Mouse (Mus musculus) forelimb bud, embryonic 11.5 days (tissue): ENCODE results near the gene Khdc4.
"Not testable (repeated sequence)": the region's sequence is repeated elsewhere in the genome, so short reads cannot be mapped to it uniquely, and the experiment has no call there.

ENCODE experiments used
- DNase-seq: peaks from one replicate; pipeline ENCODE4 v3.0.0-alpha.2; 2012; ENCODE audit warnings: low read depth, low spot score

Gene Khdc4

DNA sequence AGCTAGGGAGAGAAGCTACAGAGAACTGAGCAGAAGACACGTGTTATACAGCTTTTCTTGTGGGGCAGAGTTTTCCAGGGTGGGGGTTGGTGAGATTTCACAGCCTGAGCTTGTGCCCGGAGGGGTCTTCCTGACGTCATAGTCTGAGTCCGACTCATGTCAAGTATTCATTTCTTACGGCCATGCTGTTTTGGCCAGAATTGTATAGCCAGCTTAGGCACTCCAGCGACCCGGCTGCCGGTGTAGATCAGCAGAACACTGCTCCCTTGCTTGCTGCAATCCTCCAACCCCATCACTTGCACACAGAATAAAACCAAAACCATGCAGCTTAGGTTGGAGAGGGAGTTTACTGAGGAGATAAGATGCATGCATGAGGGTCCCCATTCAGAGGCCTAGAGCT lies 30.0 kb upstream of the Khdc4 start:
- DNase-seq = no peak

DNA sequence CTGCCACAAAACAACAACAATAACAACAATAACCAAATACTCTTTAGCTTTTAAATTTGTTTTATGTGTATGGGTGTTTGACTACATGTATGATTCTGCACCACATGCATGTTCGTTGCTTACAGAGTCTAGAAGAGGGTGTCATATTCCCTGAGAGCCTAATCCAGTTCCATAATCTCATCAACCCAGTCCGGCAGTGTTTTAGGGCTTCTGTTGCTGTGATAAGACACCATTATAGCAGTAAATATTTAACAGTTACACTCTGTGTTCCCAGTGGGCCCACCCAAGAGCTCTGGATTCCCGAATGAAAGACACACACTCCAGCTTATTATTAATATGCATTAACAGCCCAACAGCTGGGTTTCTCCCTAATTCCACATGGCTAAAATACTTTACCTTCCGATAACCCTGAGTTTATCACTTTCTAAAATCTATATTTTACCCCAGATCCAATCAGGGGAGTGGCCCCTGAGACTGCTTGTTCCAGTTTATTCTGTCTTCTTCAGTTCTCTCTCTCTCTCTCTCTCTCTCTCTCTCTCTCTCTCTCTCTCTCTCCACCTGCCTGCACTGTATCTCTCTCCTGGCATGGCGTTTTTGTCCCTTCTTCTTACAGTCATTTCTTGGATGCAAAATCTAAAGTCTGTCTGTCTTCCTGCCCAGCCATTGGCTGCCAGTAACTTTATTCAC lies 27.0 kb upstream of the Khdc4 start:
- DNase-seq = no peak

DNA sequence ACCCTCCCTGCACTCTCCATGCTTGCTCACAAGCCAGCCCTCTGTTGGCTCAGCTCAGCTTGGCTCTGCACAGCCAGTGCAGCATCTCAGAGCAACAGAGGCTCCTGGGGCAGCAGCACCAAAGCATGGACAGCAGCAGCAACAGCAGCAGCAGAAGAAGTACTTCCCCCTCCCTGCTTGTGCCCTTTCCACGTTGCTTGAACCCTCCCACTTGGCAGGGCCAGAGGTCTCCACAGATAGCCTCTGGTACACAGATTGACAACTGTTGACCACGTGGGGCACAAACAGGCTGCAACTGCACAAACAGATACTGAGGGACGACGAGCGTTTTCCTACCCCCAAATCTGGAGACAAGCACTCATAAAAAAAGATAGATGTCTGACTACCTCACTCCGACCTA lies 25.8 kb upstream of the Khdc4 start:
- DNase-seq = no peak

DNA sequence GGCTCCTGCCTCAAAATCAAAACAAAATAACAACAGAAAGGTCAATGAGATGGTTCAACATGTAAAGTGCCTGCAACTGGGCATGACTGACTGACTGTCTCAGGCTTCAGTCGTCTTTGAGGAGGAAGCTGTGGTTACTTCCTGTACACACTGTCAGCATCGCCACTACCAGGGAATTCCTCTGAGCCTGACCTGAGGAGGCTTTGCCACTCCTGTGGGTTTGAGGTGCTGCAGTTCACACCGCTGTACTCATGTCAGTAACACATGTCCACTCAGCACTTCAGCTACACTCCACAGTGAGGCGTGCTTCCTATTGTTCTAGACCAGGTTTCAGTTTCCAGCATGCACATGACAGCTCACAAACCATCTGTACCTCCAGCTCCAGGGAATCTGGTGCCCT lies 21.5 kb upstream of the Khdc4 start:
- no peak for DNase-seq

DNA sequence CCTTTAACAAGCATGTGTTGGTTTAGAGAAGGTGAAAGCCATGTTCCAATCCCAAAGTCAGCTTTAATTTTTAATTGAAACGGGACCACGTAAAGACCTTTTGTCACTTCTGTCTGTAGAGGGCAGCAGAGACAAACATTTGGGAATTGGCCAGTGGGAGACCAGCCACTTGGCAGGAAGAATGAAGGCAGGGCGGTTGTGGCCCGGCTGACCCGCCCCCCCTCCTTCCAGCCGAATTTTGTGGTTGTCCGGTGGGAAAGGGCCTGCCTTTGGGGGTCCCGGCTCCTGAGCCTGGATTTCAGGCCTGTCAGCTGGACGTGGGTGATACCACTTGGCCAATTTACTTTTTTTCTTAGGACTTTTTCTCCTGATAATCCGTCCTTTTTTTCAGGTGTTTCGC lies 8.2 kb upstream of the Khdc4 start:
- DNase-seq = peak; percentile 83

DNA sequence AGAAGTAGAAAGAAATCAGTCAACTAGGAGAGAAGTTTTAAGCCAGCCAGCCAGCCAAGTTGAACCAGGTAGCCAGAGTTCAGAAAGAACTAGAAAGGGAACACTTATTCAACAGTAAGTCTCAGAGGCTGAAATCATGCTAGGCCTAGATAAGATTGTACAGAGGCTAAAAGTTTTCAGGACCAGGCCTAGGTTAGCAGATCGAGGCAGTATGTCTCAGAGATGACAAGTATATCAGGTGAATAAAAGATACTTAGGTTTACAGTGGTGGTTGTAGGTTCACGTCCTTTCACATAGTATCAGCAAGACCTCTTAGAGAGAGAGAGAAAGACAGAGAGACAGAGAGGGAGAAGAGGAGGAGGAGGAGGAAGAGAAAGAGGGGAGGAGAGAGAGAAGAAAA lies 1.8 kb upstream of the Khdc4 start:
- no peak for DNase-seq

DNA sequence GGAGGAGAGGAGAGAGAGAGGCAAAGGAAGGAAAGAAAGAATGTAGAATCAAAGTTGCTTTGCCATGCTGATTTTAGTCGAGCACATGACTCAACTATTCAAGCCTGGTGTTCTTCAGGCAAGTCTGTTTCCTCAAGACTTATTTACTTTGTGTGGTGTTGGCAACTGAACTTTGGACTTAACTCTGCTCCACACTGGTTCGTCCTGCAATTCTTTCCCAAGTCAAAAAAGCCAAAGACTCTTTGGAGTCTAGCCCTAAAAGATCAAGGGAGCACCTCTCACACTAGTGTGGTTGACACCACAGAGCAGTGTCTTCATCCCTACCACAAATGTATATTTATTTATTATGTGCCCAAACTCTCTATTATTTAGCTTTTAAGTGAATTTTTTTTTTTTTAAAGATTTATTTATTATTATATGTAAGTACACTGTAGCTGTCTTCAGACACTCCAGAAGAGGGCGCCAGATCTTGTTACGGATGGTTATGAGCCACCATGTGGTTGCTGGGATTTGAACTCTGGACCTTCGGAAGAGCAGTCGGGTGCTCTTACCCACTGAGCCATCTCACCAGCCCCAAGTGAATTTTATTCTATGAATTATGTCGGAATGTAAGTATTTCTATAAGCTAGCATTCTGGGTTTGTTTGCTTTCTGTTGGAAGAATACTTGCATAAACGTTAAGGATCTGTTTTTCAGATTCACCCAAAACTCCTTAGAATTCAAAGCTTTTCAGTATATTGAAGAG lies 1.2 kb upstream of the Khdc4 start:
- no peak for DNase-seq

DNA sequence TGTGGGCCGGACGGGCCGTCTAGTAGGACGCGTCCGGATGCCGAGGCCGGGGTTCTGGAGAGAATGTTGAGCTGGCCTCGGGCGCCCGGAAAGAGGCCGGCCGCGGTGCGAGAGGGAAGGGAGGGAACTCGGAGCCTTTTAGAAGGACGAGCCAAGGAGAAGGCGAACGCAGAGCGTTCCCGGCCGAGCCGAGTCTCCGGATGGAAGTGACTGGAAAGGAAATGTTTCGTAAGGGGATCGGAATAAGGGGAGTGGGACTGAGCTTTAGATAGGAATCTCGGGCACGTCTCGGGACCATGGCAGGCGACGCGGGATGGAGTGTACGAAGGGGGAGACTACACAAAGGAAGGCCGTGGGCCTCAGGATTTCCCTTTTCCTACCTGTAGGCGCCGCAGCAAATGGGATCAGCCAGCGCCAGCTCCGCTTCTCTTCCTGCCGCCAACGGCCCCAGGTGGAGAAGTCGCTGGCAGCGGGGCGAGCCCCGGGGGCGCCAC lies 402 bp downstream of the Khdc4 start:
- DNase-seq = peak; percentile 57

DNA sequence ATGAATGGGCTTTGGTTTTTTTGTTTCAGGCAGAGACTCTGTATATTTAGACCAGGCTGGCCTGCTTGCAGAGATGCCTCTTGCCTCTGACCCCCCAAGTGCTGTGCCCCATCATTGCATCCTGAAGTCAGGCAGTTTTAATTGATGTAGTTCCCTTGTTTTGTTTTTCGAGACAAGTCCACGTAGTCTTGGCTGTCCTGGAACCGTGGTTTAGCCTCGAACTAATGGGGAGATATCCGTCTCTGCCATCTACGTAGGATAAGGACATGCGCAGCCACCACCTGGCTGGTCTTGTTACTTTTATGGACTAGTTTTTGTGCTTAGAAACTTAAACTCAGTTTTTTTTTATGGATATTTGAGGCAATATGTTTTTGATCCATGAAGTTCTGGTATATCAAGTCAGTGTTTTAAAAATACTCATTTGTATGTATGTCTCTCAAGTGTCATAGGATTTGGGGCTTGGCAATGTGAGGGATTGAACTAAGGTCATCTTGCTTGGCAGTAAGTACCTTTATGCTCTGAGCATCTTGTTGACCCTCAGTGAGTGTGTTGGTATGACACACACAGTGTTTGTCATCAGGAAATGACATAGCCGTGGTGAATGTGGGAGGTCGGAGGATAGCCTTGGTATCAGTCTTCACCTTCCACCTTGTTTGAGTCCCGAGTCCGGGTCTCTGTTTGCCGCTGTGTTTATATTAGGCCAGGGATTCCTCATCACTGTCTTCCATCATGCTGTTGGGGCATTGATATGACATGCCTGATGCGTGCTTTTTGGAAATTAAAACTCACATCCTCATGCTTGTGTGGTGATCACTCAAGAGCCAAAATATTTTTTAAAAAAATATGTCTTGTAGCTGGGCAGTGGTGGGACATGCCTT lies 1.4 kb downstream of the Khdc4 start:
- DNase-seq = no peak

DNA sequence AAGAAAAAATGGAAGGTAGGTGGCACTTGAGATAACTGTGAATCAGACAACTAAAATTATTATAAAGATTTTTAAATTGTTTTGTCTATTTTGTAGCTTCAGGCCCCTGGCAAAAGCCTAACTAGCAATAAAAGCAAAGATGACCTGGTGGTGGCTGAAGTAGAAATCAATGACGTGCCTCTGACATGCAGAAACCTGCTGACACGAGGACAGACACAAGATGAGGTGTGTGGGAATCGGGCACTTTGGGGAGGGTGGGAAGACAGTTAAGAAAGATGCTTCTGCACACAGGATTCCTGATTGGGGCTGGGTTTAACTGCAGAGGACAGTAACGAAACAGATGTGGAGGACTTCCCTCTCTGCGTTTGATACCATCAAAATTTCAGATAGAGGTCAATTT lies 3.5 kb downstream of the Khdc4 start:
- DNase-seq = no peak

DNA sequence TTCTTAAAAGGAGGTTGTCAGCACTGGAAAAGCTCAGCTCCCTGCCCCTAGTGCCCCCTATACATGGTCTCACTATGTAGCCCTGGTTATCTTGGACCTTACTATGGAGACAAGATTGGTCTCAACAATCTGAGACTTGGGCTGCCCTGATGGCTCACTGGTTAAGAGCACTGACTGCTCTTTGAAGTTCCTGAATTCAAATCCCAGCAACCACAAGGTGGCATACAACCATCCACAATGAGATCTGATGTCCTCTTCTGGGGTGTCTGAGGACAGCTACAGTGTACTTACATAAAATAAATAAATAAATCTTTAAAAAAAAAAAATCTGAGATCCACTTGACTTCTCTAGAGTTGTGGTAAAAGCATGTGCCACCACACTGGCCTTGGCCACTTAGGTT lies 9.9 kb downstream of the Khdc4 start:
- no peak for DNase-seq

DNA sequence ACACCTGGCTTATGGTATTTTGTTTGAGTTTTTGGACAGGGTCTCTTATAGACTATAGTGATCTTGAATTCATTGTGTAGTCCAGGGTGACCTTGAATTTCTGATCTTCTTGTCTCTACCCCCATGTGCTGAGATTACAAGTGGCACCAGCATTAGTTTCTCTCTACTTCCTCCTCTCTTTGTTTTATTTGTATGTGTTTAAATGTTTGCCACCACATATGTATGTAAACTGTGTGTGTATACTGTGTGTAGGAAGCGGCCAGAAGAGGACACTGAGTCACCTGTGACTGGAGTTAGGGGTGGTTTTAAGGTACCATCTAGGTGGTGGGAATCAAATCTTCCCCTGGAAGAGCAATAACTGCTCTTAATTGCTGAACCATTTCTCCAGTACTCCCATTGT lies 12.4 kb downstream of the Khdc4 start:
- DNase-seq = no peak

DNA sequence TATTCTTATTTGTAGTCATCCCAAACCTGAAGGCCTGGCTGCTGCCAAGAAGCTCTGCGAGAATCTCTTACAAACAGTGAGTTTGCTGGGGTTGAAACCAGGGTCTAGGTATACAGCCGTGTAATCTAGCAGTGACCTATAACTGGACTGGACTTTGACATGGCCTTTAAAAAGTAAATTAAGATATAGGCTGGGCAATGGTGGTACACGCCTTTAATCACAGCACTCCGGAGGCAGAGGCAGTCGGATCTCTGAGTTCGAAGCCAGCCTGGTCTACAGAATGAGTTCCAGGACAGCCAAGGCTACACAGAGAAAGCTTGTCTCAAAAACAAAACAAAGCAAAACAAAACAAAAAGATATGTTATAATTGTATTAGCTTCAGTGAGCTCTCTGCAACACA lies 13.2 kb downstream of the Khdc4 start:
- no peak for DNase-seq

DNA sequence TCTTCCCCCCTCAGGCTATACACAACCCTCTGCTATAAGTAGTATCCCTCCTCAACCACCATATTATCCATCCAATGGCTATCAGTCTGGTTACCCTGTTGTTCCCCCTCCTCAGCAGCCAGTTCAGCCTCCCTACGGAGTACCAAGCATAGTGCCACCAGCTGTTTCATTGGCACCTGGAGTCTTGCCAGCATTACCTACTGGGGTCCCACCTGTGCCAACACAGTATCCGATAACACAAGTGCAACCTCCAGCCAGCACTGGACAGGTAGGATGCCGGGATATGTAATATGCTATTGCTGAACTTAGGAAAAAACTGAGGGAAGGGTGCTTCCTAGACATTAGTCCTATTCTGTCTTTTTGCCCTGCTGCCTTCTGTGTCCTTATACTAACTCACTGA lies 14.6 kb downstream of the Khdc4 start:
- DNase-seq = no peak

DNA sequence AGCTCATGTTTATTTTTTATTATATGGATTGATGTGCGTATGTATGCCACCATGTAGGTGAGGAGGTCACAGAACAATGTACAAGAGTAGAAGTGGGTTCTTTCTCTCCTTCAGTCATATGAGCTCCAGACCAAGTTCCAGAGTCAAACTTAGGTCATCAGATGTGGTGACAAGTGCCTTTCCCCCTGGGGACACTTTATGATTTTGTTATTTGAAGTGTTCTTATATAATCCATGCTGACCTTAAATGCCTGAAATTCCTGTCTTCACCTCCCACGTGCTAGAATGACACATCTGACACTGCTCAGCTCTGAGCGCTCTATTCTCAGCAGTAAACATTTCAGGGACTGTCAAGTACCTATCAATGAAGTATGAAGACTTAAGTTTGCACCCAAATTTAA lies 15.6 kb downstream of the Khdc4 start:
- DNase-seq = no peak

DNA sequence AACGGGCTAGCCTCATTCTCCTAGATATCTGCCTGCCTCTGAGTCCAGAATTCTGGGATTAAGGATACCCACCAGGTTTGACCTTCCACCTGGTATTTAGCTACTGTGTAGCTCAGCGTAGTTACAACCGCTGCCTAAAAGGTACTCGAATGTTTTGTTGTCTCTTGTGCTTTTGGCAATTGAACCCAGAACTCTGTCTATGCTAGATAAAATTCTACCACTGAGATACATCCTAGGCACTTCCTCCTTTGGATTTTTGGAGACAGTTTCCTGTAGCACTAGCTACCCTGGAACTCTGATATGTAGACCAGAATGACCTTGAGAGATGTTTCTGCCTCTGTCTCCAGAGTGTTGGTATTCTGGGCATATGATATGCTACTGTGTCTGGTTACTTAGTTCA lies 28.1 kb downstream of the Khdc4 start:
- DNase-seq = no peak

DNA sequence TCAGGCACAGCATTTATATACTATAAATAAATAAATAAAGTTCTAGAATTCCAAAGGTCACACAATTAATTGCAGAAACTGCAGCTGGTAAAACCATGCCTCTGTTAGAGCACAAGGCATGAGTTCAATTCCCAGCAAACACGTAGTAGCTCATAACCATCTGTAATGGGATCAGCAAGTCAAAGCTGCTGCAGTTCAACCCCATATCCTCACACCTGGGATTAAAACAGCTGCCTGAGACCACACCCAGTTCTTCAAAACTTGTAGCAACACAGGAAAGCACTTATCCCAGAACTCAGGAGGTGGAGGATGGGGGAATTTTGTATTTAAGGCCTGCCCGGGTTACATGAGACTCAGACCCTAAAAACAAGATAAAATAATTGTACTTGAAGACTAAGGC lies 29.1 kb downstream of the Khdc4 start:
- DNase-seq = no peak

DNA sequence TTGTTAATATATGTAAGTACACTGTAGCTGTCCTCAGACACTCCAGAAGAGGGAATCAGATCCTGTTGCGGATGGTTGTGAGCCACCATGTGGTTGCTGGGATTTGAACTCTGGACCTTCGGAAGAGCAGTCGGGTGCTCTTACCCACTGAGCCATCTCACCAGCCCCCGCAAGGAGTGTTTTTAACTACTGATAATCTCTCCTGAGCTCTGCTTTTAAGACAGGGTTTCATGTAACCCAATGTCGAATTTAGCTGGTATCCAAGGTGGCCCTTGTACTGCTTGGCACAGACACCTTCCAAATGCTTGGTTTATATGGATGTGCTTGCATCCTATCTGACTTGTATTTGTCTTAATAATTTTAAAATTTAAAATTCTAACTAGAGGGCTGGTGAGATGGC lies 30.1 kb downstream of the Khdc4 start:
- not testable (repeated sequence) for DNase-seq

DNA sequence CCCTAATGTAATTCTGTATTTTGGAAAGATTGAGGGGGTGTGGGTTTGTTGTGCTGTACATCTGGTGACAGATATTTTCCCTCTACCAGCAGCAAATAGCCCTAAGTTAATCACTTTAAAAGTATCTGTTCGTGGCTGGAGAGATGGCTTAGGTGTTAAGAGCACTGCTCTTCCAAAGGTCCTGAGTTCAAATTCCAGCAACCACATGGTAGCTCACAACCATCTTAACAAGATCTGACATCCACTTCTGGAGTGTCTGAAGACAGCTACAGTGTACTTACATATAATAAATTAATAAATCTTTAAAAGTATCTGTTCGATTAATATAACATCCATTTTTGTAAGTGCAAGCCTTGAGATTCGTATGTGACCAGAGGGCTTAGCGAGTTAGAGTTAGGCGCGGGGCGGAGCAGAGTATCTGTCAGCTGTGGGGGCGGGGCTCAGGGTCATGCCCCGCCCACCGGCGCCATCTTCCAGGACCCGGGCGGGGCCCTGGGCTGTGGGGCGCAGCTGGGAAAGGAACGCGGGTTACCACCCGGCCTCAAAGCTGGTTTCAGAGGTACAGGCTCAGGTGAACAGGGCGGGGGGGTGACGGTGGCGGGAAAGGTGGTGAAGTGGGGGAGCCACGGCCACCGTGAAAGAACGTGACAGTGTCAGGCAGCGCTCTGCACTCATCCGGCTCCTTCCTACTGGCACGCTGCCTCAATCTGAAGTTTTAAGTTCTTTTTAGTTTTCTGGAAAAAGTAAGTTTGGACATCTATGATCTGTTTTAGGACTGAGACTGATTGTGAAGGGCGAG lies 31.0 kb downstream of the Khdc4 start, which contains the start of gene Rit1:
Gene Rit1, plus strand, starts transcription at position 440 of the 799 bp plus-strand sequence.
- DNase-seq = peak; percentile 69

DNA sequence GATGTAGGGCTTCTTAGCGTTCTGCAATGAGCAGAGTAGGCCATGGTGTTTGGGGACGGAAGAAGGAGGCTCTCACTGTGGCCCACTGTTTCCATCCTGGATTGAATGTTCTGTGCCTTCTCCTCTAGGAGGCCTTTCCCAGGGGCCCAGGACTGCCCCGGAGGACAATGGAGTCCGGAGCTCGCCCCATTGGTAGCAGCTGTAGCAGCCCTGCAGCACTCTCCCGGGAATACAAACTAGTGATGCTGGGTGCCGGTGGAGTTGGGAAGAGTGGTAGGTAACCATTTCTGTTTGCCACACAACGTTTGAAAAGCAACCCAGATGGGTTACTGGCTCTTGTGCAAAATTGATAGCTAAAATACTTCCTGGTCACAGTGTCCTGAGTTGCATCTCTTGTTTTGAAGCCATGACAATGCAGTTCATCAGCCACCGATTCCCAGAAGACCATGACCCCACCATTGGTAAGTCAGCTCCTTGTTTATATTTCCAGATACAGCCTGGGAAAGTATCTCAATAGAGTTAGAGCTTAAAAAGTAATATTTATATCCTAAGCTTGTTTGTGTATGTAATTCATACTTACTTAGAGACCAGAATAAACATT lies 31.7 kb downstream of the Khdc4 start:
- DNase-seq = no peak

DNA sequence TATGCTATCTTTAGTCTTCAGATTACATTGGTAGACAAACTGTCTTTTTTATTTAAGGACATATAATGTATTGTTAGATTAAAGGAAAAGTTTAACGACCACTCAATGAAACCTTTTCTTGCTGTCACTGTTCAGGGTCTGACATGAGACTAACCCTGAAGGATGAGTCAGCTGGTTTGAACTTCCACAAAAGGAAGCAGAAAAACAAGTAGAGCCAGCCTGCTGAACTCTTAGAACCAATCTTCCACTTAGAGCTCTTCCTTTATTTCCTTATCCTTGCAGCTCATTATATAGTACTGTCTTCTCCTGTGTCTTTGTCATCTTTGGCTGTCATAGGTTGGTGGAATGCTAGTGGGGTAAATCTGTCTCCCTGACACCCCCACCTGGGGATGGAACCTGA lies 32.2 kb downstream of the Khdc4 start:
- no peak for DNase-seq
